Mouse (Mus musculus) limb, embryonic 10.5 days (tissue): ENCODE data around the gene C1galt1c1. TPM values are rescaled to one million over a fixed set of nuclear protein-coding genes. Genes with fewer than 3 reads are reported as not detected.
A peak's percentile ranks its signal among the peaks of the same experiment; 100 is the strongest.

Experiments used
- DNase-seq: peaks from one replicate; pipeline ENCODE4 v3.0.0-alpha.2; 2017; ENCODE audit warnings: low spot score
- H3K27ac ChIP-seq: fragments of 300-500 bp; sonication (generic); 2 replicates; pipeline ENCODE4 v1.5.1; 2016; ENCODE audit warnings: mild to moderate bottlenecking
- H3K27me3 ChIP-seq: fragments of 300-500 bp; sonication (generic); 2 replicates; pipeline ENCODE4 v1.6.1; 2016; ENCODE audit warnings: low read depth, mild to moderate bottlenecking; ENCODE audit not compliant: poor library complexity, severe bottlenecking
- H3K36me3 ChIP-seq: fragments of 300-500 bp; sonication (generic); 2 replicates; pipeline ENCODE4 v1.6.1; 2016; ENCODE audit warnings: mild to moderate bottlenecking, moderate library complexity
- H3K4me1 ChIP-seq: fragments of 300-500 bp; sonication (generic); 2 replicates; pipeline ENCODE4 v1.6.1; 2016
- H3K4me3 ChIP-seq: fragments of 300-500 bp; sonication (generic); 2 replicates; pipeline ENCODE4 v1.5.1; 2016; ENCODE audit warnings: mild to moderate bottlenecking, moderate library complexity
- H3K9me3 ChIP-seq: fragments of 300-500 bp; sonication (generic); replicated peaks from 2 replicates; pipeline ENCODE4 v1.6.1; 2016; ENCODE audit warnings: mild to moderate bottlenecking
- WGBS: fragments of 180-500 bp; shearing (Covaris S2); methylation state at CpG from one replicate; pipeline ENCODE4 v1.1.7; 2016; 5-methylcytosine and 5-hydroxymethylcytosine counted together
- polyA plus RNA-seq: library from polyadenylated mRNA; unstranded; fragments of >200 nt; fragmentation: Nextera tagmentation; extraction: Ambion mirVana; gene quantifications from 2 replicates; pipeline ENCODE4 v1.2.1, GENCODE M21; 2016

Gene C1galt1c1
- 12.2 and 14.2 TPM in 2 replicates for polyA plus RNA-seq

DNA sequence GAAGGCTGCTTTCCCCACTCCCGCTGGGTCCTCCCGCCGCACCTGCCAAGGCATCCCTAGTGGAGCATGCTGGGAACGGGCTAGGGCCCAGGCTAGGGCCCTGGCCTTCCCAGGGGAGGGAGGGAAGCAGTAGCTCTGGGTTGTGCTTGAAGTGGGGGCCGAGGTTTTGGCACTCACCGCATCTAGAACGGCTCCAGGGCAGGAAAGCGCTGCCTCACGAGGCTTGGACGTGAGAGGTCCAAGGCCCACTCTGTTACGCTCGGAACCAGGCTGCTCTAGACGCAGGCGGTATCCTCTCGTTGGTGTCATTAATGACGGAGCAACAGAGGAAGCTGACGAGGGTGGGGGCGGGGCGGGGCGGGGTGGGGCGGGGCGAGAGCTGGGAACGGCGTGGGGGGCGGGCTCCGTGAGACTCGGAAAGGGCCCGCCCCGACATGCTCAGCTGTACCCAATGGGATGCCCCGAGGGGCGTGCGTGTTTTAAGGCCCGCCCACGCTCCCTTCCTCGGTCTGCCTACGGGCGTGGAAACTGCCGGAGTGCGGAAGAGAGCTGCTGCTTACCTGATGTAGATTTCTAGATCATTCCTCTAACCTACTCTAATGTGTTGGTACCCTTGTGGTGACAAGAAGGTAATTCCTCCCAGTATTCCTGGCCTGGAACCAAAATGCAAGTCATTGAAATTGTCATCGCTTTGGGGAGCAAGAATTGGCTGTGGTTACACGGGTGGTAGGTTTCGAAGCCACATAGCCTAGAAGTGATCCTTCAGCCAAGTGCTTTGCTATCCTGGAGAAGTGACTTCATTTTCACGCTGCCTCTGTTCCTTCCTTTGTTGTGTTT, at the start of gene C1galt1c1:
Gene C1galt1c1 (minus strand): TSS at position 287 of the 837 bp plus-strand sequence.
- Histone ChIP-seq H3K4me3 (peak within 1 kb of the TSS; percentile 59), H3K27ac (peak within 1 kb of the TSS; percentile 87), H3K4me1 (no peaks in the 10 kb centered on the region), H3K36me3 (no peaks in the 10 kb centered on the region), H3K27me3 (no peaks in the 10 kb centered on the region), H3K9me3 (no peaks in the 10 kb centered on the region)
- 15% methylated on average over 36 of the region's 43 CpGs for WGBS
- DNase-seq, result peak; percentile 88

DNA sequence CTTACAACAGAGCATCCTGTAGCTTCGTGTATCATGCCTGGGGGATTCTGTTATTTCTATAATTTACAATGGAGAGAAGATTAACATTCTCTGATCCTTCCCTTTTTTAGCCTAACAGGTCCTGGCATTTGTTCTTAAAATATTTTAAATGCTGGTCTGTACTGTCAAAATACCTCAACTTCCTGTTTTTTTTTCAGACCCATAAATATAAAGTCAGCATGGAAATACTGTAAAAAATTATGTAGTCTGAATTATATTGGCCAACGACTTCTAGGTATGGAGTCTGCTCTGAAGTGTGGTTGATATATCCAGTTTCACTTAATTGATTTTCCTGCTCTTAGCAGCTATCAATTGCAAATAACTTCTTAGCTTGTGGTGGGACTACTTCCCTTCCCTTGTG, 47.1 kb upstream of the C1galt1c1 start:
- WGBS, result 69% methylated on average over 2 of the region's 2 CpGs
- no peaks in the 10 kb centered on the region for H3K36me3 ChIP-seq

GRCm38 (mm10) chrX:38669111-38669903, 34.4 kb upstream of the C1galt1c1 start:
- no peaks in the 10 kb centered on the region for H3K27me3 ChIP-seq
- DNase-seq, result no peak
- WGBS, result 73% methylated on average over 6 of the region's 6 CpGs
- no peaks in the 10 kb centered on the region for H3K4me1 ChIP-seq
- H3K36me3 ChIP-seq, result no peaks in the 10 kb centered on the region
- H3K27ac ChIP-seq, result no peak overlapping the region
- no peak overlapping the region for H3K4me3 ChIP-seq
- no peaks in the 10 kb centered on the region for H3K9me3 ChIP-seq

More for the DNA sequence above, 47.1 kb upstream of the C1galt1c1 start:
- H3K4me3 ChIP-seq, result no peak overlapping the region
- DNase-seq, result no peak
- H3K4me1 ChIP-seq, result no peaks in the 10 kb centered on the region
- no peaks in the 10 kb centered on the region for H3K27me3 ChIP-seq
- H3K9me3 ChIP-seq, result no peaks in the 10 kb centered on the region
- no peak overlapping the region for H3K27ac ChIP-seq

DNA sequence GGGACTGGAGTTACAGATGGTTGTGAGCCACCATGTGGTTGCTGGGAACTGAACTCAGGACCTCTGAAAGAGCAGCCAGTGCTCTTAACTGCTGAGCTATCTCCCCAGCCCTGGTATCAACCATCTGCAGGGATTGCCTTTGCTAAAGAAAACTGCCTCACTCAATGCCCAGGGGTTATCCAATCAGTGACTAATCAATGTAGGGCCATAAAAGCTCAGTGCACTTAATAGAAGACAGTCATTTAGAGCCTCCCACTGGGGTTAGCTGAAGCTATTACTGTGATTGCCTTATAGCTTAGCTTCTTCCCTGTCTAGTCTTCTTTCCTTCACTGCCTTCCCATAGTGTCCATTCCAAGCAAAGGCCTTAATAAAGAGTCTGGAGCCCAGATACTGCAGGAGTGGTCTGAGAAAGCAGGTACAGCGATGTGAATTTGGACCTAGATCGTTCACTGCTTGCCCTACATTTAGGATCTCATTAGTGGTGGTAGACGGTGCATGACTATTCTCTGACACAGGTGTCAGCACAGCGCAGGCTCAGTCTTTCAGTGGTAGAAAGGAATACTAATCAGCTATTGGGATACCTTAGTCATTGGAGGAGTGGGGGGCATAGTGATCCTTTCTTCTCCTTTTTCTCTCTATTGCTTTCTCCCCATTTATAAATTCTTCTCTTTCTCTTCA, 21.5 kb upstream of the C1galt1c1 start:
- Histone ChIP-seq H3K9me3 (no peaks in the 10 kb centered on the region; the same call in 1 of the 2 replicates), H3K27me3 (no peaks in the 10 kb centered on the region), H3K27ac (no peak overlapping the region), H3K36me3 (no peaks in the 10 kb centered on the region), H3K4me1 (no peaks in the 10 kb centered on the region), H3K4me3 (no peak overlapping the region)
- WGBS, result 77% methylated on average over 4 of the region's 4 CpGs
- DNase-seq, result no peak

- no peaks in the 10 kb centered on the region; the same call in 1 of the 2 replicates for H3K9me3 ChIP-seq
- no peaks in the 10 kb centered on the region for H3K4me1 ChIP-seq
- no peak overlapping the region for H3K4me3 ChIP-seq
- no peak overlapping the region for H3K27ac ChIP-seq
- H3K27me3 ChIP-seq, result no peaks in the 10 kb centered on the region
- DNase-seq, result no peak
- WGBS, result 80% methylated on average over 5 of the region's 5 CpGs
- no peaks in the 10 kb centered on the region for H3K36me3 ChIP-seq
These were observed 19.8 kb upstream of the C1galt1c1 start for GRCm38 (mm10) chrX:38654681-38655080.

- WGBS, result 87% methylated on average over 1 of the region's 1 CpGs
- H3K9me3 ChIP-seq, result no peaks in the 10 kb centered on the region; the same call in 1 of the 2 replicates
- H3K27ac ChIP-seq, result no peak overlapping the region
- H3K4me1 ChIP-seq, result no peaks in the 10 kb centered on the region
- H3K36me3 ChIP-seq, result no peaks in the 10 kb centered on the region
- no peak overlapping the region for H3K4me3 ChIP-seq
- no peaks in the 10 kb centered on the region for H3K27me3 ChIP-seq
- no peak for DNase-seq
These were observed 18.3 kb upstream of the C1galt1c1 start for GRCm38 (mm10) chrX:38653181-38653580.

- 38% methylated on average over 6 of the region's 7 CpGs for WGBS
- Histone ChIP-seq H3K36me3 (no peaks in the 10 kb centered on the region), H3K9me3 (no peaks in the 10 kb centered on the region; the same call in 1 of the 2 replicates), H3K27ac (no peak overlapping the region), H3K4me1 (no peaks in the 10 kb centered on the region), H3K4me3 (no peak overlapping the region), H3K27me3 (no peaks in the 10 kb centered on the region)
- DNase-seq, result no peak
These were observed 16.3 kb upstream of the C1galt1c1 start for GRCm38 (mm10) chrX:38651167-38651566.

DNA sequence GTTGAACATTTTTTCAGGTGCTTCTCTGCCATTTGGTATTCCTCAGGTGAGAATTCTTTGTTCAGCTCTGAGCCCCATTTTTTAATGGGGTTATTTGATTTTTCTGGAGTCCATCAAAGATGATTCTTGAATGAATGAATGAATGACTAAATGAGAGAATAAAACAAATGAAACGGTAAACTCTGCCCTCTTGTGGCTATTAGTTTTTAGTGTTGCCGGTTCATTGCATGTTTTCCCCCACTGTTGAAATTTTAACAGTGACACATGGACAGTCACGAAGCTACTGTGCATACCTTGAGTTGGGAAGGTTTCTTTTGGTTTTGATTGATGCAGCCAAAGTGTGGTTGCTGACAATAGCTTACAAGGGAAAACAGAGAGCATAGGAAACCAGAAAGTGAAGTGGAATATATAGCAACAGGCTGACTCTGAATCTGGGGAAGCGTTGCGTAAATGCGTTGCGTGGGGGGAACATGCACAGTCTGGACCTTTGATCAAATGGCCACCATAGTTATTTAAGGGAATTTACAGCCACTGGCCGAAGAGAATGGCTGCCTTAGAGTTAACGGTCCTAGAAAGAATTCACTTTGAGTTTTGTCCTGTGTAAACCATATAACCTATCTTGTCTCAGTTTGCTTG, 15.6 kb upstream of the C1galt1c1 start:
- Histone ChIP-seq H3K4me3 (no peak overlapping the region), H3K36me3 (no peaks in the 10 kb centered on the region), H3K27me3 (no peaks in the 10 kb centered on the region), H3K27ac (no peak overlapping the region), H3K4me1 (no peaks in the 10 kb centered on the region), H3K9me3 (no peaks in the 10 kb centered on the region; the same call in 1 of the 2 replicates)
- 56% methylated on average over 9 of the region's 9 CpGs for WGBS
- DNase-seq, result no peak

- no peaks in the 10 kb centered on the region for H3K27me3 ChIP-seq
- H3K4me1 ChIP-seq, result peaks cover 14% of the 10 kb centered on the region
- H3K9me3 ChIP-seq, result no peaks in the 10 kb centered on the region
- H3K36me3 ChIP-seq, result no peaks in the 10 kb centered on the region
- WGBS, result 41% methylated on average over 4 of the region's 4 CpGs
- no peak overlapping the region for H3K27ac ChIP-seq
- peak; percentile 31 for DNase-seq
- no peak overlapping the region for H3K4me3 ChIP-seq
These were observed 7.3 kb upstream of the C1galt1c1 start for GRCm38 (mm10) chrX:38642183-38642582.

- Histone ChIP-seq H3K4me3 (no peak overlapping the region), H3K9me3 (no peaks in the 10 kb centered on the region), H3K36me3 (no peaks in the 10 kb centered on the region), H3K4me1 (peaks cover 14% of the 10 kb centered on the region), H3K27ac (0 out of 2 replicates have a peak overlapping the region, but pooled peaks have one; percentile 58), H3K27me3 (no peaks in the 10 kb centered on the region)
- WGBS, result 21% methylated on average over 4 of the region's 4 CpGs
- no peak for DNase-seq
These were observed 6.5 kb upstream of the C1galt1c1 start for GRCm38 (mm10) chrX:38641435-38641834.

GRCm38 (mm10) chrX:38635638-38635931, 698 bp upstream of the C1galt1c1 start:
- no peak for DNase-seq
- Histone ChIP-seq H3K4me3 (peak overlapping the region; percentile 59), H3K27ac (no peak overlapping the region)

DNA sequence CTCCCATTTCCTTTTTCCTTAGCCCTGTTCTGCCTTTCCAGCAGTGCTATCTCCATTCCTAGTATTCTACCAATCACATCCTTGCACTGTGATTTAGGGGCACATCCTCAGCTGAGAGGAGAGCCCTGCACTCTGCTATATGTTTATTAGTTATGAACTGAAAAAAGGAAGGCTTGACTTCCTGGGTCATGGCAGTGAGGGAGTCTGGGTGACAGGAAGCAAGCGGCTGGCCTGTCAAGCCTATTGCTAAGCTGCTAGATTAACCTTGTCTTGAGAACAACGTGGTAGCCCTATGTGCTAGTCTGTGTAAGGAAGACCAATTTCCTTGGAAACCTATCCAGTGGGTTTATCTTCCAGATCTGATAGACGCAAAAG, 33.9 kb downstream of the C1galt1c1 start:
- 14% methylated on average over 3 of the region's 3 CpGs for WGBS
- Histone ChIP-seq H3K27ac (peak overlapping the region; percentile 79), H3K9me3 (no peaks in the 10 kb centered on the region), H3K4me3 (peak overlapping the region; percentile 56), H3K4me1 (no peaks in the 10 kb centered on the region), H3K36me3 (peaks cover 3% of the 10 kb centered on the region; the same call in 1 of the 2 replicates), H3K27me3 (no peaks in the 10 kb centered on the region)
- DNase-seq, result no peak

More at GRCm38 (mm10) chrX:38635638-38635931, 698 bp upstream of the C1galt1c1 start:
- H3K4me1 ChIP-seq, result no peaks in the 10 kb centered on the region
- no peaks in the 10 kb centered on the region for H3K27me3 ChIP-seq
- no peaks in the 10 kb centered on the region for H3K9me3 ChIP-seq
- H3K36me3 ChIP-seq, result no peaks in the 10 kb centered on the region
